Mouse (Mus musculus) regulatory T cell (primary cell): ENCODE data around the gene Hipk3.

Experiments
- in situ Hi-C: fragments of 300-600 bp; cut with MboI, MseI; formaldehyde crosslinking; loops from one replicate; pipeline ENCODE4 v1.15.1; 2025; ENCODE audit warnings: high pct_unique_total_duplicates

The Hipk3 gene

DNA sequence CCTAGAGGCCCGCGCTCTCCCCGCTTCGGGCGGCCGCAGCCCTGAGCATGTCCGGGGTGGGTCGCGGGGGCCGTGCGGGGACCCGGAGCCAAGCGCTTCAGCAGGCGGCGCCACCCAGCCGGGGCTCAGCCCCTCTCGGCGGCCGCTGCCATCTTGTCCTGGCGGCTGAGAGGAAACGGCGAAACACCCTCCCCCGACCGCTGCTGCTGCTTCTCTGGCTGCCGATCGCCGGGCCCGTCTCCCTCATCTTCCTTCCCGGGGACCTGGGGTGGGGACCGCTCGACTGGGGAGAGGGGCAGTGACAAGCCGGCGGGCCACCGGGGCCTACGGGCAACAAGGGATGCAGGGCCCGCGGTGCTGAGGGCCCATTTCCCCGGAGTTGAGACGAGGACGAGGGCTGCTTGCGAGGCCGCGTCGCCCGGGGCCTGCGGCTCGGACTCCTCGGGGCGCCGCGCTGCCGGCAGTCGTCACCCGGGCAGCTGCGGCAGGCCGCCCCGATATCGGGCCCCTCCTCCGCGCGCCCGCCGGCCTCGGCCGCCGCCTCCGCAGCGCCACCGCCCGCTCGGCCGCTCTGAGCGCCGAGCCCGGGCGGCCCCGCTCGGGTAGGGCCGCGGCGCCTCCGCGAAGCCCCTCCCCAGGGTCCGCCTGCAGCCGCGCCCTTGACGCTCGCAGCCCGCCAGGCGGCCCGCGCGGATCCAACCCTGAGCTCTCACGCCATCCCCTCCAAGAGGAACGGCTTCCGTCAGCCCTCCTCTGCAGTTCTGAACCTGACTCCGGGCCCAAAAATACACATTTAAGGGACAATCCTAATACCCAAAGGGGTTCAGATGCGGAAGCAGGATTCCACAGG, at the start of gene Hipk3:
Gene Hipk3 (minus strand): TSS at position 496 of the 850 bp plus-strand sequence.
- in situ Hi-C loops, result loop anchor here (10.0 kb wide), 1 partner anchor 91 kb away; no protein-coding TSS in a partner anchor

DNA sequence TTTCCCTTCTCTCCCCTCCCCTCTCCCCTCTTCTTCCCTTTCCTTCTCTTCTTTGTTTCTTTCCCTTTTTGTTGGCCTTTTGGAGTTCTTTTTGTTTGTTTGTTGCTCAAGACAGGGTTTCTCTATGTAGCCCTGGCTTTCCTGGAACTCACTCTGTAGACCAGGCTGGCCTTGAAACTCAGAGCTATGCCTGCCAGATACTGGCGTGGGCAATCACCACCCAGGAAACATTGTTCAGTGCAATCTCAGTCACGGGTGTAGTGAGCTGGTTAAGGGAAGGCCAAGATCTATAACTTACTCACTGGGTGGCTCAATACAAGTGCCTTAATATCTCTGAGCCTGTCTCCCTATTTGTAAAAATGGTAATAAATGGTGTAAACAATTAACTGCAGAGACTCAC, 46.0 kb upstream of the Hipk3 start:
- in situ Hi-C loops, result no loop called here

- in situ Hi-C loops, result no loop called here
Observed at GRCm38 (mm10) chr2:104534751-104535150, 40.5 kb upstream of the Hipk3 start.

- in situ Hi-C loops, result no loop called here
Observed at GRCm38 (mm10) chr2:104532548-104532947, 38.3 kb upstream of the Hipk3 start.

DNA sequence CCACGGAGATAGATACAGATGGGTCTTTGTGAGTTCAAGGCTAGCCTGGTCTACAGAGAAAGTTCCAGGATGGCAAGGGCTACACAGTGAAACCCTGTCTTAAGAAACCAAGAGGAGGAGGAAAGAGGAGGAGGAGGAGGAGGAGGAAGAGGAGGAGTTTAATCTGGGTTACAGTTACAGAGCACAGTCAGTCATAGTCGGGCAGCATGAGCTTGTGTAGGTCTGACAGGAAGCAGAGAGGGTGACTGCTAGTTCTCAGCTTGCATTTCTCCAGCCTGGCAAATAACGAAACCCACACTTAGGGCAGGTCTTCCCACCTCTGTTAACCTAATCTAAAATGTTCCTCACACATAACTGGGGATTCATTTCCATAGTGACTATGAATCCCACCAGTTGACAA, 32.3 kb upstream of the Hipk3 start:
- in situ Hi-C loops, result no loop called here

DNA sequence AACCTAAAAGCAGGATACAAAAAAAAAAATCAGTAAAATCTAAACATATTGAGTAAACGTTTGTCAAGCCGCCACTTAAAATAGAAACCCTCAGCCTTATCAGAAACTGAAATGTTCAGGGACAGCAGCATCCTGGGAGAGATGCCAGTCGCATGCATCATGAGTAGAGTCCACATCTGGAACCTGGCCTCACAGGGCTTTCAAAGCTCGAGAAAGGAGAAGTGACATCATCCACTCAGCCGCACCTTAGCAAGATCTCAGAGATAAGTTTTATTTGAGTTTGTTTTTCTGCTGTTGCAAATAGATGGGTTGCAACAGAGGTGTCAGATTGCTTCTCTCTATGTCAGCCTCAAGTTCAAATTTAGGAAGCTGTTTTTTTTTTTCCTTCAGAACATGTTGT, 31.3 kb upstream of the Hipk3 start:
- in situ Hi-C loops, result no loop called here

GRCm38 (mm10) chr2:104511622-104512021, 17.4 kb upstream of the Hipk3 start:
- in situ Hi-C loops, result loop anchor here (5.0 kb wide), 1 partner anchor 66 kb away; no protein-coding TSS in a partner anchor

DNA sequence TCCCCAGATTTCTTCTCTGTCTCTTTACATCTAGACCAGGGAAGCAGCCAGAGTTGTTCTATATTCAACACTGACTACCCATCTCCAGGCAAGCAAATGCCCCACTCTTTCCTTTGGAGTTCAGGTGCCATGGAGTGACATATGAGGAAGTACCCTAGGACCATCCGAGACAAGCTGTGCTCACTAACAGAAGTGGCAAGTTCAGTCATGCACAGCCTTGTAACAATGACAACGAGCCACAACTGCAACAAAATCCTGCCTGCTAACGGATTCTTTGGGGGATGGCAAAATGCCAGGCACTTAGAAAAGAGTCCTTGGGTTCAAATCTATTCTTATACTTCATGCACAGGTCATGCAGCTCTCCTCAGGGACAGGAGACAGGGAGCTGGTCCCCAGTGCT, 8.1 kb upstream of the Hipk3 start:
- in situ Hi-C loops, result no loop called here

DNA sequence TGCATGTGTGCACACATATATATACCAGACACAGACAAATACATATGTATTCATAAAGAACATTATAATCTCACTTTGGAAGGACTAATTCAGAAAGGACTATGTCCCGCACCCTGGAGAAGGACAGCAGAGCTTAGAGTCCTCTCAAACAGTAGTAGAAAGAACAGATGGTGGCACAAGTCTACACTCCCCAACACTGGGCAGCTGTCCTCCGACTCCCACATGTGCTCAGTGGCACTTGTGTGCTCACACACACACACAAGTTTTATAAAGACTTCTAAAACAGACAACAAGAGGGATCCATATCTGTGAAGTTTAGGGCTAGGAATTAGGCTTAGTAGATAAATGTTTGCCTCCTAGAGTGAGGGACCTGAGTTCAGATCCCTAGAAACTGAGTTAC, 6.8 kb upstream of the Hipk3 start:
- in situ Hi-C loops, result no loop called here

- in situ Hi-C loops, result loop anchor here (10.0 kb wide), 1 partner anchor 87 kb away; no protein-coding TSS in a partner anchor
Observed at GRCm38 (mm10) chr2:104497771-104498170, 3.5 kb upstream of the Hipk3 start.

GRCm38 (mm10) chr2:104497231-104497630, 3.0 kb upstream of the Hipk3 start:
- in situ Hi-C loops, result loop anchor here (10.0 kb wide), 1 partner anchor 88 kb away; no protein-coding TSS in a partner anchor

GRCm38 (mm10) chr2:104496206-104496605, 2.0 kb upstream of the Hipk3 start:
- in situ Hi-C loops, result loop anchor here (10.0 kb wide), 1 partner anchor 89 kb away; no protein-coding TSS in a partner anchor

DNA sequence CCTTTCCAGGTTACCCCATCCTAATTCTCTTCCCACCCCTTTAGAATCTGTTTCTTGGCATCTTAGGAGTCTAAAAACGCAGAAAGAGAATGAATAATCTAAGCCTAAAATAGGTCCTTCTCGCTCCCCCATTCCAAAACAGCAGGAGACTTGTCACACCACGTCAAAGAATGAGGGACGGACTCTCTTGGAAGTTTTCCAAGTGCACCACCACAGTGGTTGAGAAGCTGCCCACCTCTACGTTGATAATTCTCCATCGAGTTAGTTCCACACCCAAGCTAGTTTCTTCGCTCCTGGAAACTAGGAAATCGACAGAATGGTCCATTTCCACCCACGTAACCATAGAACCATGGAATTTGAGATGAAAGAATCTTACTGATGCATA, 547 bp upstream of the Hipk3 start:
- in situ Hi-C loops, result loop anchor here (10.0 kb wide), 1 partner anchor 90 kb away; no protein-coding TSS in a partner anchor

GRCm38 (mm10) chr2:104493021-104493950, 960 bp downstream of the Hipk3 start:
- in situ Hi-C loops, result loop anchor here (10.0 kb wide), 1 partner anchor 92 kb away; no protein-coding TSS in a partner anchor

GRCm38 (mm10) chr2:104491221-104491795, 2.9 kb downstream of the Hipk3 start:
- in situ Hi-C loops, result loop anchor here (10.0 kb wide), 1 partner anchor 93 kb away; no protein-coding TSS in a partner anchor

GRCm38 (mm10) chr2:104490761-104491160, 3.5 kb downstream of the Hipk3 start:
- in situ Hi-C loops, result loop anchor here (10.0 kb wide), 1 partner anchor 94 kb away; no protein-coding TSS in a partner anchor

DNA sequence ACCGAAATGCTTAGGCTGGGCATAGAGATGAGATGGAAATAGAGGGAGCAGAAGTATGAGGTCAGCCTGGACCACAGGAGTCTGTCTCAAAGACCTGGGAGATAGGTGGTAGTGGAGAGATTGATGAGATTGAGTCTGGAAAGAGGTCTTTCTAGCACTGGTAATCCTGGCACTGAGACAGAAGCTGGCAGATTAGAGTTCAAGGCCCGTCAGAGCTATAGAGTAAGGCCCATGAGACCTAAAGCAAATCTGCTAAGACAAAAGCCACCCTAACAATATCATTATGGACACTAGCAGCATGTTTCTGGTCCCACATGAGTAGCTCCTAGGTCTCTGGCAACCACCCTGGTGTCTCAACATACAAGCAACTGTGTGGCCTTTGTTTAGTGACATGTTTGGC, 4.4 kb downstream of the Hipk3 start:
- in situ Hi-C loops, result loop anchor here (10.0 kb wide), 1 partner anchor 95 kb away; no protein-coding TSS in a partner anchor

GRCm38 (mm10) chr2:104484438-104484837, 9.8 kb downstream of the Hipk3 start:
- in situ Hi-C loops, result no loop called here

- in situ Hi-C loops, result no loop called here
Observed at GRCm38 (mm10) chr2:104482156-104482555, 12.1 kb downstream of the Hipk3 start.

GRCm38 (mm10) chr2:104479054-104479453, 15.2 kb downstream of the Hipk3 start:
- in situ Hi-C loops, result no loop called here

DNA sequence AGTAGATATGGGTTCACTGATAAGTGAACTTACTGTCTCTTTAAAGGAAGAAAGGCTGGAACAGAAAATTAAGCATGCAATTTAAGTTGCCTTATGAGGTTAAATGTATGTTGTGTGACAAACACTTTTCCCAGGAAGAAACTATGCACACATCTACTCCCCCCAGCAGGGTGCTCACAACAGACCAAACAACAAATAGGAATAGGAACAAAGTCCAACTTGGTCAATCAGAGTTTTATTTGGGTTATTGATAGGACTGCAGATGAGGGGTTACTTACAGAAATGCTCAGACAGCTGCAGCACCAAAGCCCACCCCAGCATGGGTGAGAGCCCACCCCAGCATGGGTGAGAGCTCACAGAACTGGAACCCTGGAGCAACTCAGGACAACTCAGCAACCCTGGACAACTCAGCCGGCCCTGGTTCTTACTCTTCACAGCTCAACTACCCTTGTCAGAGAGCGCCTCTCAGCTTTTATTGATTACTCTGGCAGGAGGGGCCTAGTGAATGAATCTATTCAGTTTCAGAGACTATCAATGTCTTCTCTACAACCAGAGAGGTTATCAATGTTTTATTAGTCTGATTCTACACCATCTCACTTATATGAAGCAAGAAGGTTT, 16.7 kb downstream of the Hipk3 start:
- in situ Hi-C loops, result no loop called here
